Mouse (Mus musculus): ENCODE measurements around the gene Tlcd1. TPM values are rescaled to one million over a fixed set of nuclear protein-coding genes. Genes with fewer than 3 reads are reported as not detected.

Gene Tlcd1
- total RNA-seq, 2 experiments from 2014 or later: 24.4 to 27.7 TPM

GRCm38 (mm10) chr11:78146707-78147543, 29.6 kb upstream of the Tlcd1 start:
- DNase-seq (ENCODE audit: extremely low spot score in 1 of 2, low spot score in 2 of 2): no peak
- no peak for TF ChIP-seq CTCF (IDR thresholded peaks at IDR 0.05)
- no peak overlapping the region for H3K27ac ChIP-seq
- intact Hi-C loops (cut with DNase I): no loop called here
- H3K4me3 ChIP-seq: no peak overlapping the region

GRCm38 (mm10) chr11:78151161-78151560, 25.4 kb upstream of the Tlcd1 start:
- no peak overlapping the region for H3K27ac ChIP-seq
- intact Hi-C loops (cut with DNase I): loop anchor here (5.0 kb wide), 1 partner anchor 69 kb away; the partner anchor contains the start of gene Eral1
- DNase-seq (ENCODE audit: extremely low spot score in 1 of 2, low spot score in 2 of 2): no peak
- H3K4me3 ChIP-seq: no peak overlapping the region
- TF ChIP-seq CTCF (IDR thresholded peaks at IDR 0.05): peak; percentile 49

- intact Hi-C loops (cut with DNase I): loop anchor here (5.0 kb wide), 1 partner anchor 70 kb away; the partner anchor contains the start of gene Eral1
- H3K27ac ChIP-seq: peak overlapping the region; percentile 29
Observed at GRCm38 (mm10) chr11:78152299-78153231, 23.9 kb upstream of the Tlcd1 start.

DNA sequence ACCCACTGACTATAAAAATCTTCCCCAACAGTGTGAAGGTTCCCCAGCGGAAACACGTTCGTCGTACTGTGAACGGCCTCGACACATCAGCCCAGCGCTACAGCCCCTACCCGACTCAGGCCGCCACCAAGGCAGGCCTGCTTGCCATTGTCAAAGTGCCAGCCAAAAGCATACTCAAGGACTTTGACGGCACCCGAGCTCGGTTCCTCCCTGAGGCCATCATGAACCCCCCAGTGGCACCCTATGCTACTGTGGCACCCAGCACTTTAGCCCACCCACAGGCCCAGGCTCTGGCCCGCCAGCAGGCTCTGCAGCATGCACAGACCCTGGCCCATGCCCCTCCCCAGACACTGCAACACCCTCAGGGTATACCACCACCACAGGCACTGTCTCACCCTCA, 22.7 kb upstream of the Tlcd1 start:
- intact Hi-C loops (cut with DNase I): loop anchor here (5.0 kb wide), 1 partner anchor 71 kb away; the partner anchor contains the start of gene Eral1
- no peak for DNase-seq (ENCODE audit: extremely low spot score in 1 of 2, low spot score in 2 of 2)
- no peak overlapping the region for H3K4me3 ChIP-seq
- no peak for TF ChIP-seq CTCF (IDR thresholded peaks at IDR 0.05)
- peak overlapping the region; percentile 29 for H3K27ac ChIP-seq

More at GRCm38 (mm10) chr11:78152299-78153231, 23.9 kb upstream of the Tlcd1 start:
- DNase-seq (ENCODE audit: extremely low spot score in 1 of 2, low spot score in 2 of 2): peak; percentile 65 to 73
- no peak overlapping the region for H3K4me3 ChIP-seq
- TF ChIP-seq CTCF (IDR thresholded peaks at IDR 0.05): no peak

GRCm38 (mm10) chr11:78155674-78156073, 20.8 kb upstream of the Tlcd1 start:
- TF ChIP-seq CTCF (IDR thresholded peaks at IDR 0.05): no peak
- intact Hi-C loops (cut with DNase I): no loop called here
- Histone ChIP-seq H3K27ac (no peak overlapping the region), H3K4me3 (no peak overlapping the region)
- DNase-seq (ENCODE audit: extremely low spot score in 1 of 2, low spot score in 2 of 2): no peak

DNA sequence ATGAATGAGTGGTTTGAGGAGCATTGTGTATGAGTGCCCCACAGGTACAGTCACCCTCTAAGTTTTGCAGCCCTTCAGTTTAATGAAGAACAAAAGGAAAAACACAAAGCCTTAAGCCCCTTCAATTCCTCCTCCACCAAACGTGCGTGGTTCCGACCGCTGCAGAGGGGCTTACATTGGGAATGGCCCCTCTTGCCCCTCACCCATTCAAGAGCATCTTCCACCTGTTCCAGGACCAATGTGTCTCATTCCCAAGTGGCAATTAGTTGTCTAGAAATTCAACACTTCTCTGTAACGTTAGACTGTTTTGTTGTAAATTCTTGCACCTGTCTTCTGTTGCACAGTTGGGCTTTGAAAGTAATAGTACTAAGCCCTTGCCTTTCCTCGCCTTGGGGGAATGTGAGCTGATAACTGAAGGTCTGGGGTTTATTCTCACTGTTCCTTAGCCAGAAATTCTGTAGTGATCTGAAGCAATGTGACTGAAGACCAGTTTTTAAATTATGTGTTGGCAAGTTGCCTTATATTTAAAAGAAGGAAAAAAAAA, 20.3 kb upstream of the Tlcd1 start:
- intact Hi-C loops (cut with DNase I): no loop called here
- no peak for TF ChIP-seq CTCF (IDR thresholded peaks at IDR 0.05)
- DNase-seq (ENCODE audit: extremely low spot score in 1 of 2, low spot score in 2 of 2): no peak
- no peak overlapping the region for H3K4me3 ChIP-seq
- no peak overlapping the region for H3K27ac ChIP-seq

DNA sequence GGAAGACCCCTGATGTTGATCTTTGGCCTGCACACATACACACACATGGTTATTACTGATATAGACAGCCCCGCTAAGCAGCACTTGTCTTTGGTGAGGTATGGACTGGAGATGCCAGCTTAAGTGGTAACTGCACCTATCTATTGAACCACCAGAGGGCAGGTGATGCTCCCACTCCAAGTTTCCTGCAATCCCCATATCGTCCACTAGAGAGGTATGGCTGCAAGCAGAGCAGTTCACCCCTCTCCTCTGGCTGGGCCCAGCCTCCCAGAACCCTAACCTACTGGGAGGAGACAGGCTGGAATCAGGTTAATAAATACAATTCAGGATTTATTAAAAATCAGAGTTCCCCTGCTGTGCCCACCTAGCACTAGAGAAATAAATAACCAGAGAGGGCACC, 17.4 kb upstream of the Tlcd1 start:
- intact Hi-C loops (cut with DNase I): loop anchor here (2.0 kb wide), 1 partner anchor 18 kb away; the partner anchor contains the start of genes Nek8 and Tlcd1
- peak; percentile 65 to 79 for DNase-seq (ENCODE audit: extremely low spot score in 1 of 2, low spot score in 2 of 2)
- Histone ChIP-seq H3K27ac (no peak overlapping the region), H3K4me3 (no peak overlapping the region)
- TF ChIP-seq CTCF (IDR thresholded peaks at IDR 0.05): peak; percentile 99

- H3K4me3 ChIP-seq: no peak overlapping the region
- intact Hi-C loops (cut with DNase I): loop anchor here (2.0 kb wide), 1 partner anchor 17 kb away; the partner anchor contains the start of genes Nek8 and Tlcd1
- no peak for DNase-seq (ENCODE audit: extremely low spot score in 1 of 2, low spot score in 2 of 2)
- no peak overlapping the region for H3K27ac ChIP-seq
- no peak for TF ChIP-seq CTCF (IDR thresholded peaks at IDR 0.05)
Observed at GRCm38 (mm10) chr11:78159557-78159956, 17.0 kb upstream of the Tlcd1 start.

GRCm38 (mm10) chr11:78160171-78160570, 16.3 kb upstream of the Tlcd1 start:
- H3K27ac ChIP-seq: no peak overlapping the region
- DNase-seq (ENCODE audit: extremely low spot score in 1 of 2, low spot score in 2 of 2): no peak
- intact Hi-C loops (cut with DNase I): loop anchor here (5.0 kb wide), 1 partner anchor 63 kb away; no protein-coding TSS in a partner anchor
- no peak for TF ChIP-seq CTCF (IDR thresholded peaks at IDR 0.05)
- no peak overlapping the region for H3K4me3 ChIP-seq

GRCm38 (mm10) chr11:78160675-78161074, 15.8 kb upstream of the Tlcd1 start:
- DNase-seq (ENCODE audit: extremely low spot score in 1 of 2, low spot score in 2 of 2): no peak
- no peak overlapping the region for H3K4me3 ChIP-seq
- intact Hi-C loops (cut with DNase I): loop anchor here (5.0 kb wide), 1 partner anchor 63 kb away; no protein-coding TSS in a partner anchor
- no peak for TF ChIP-seq CTCF (IDR thresholded peaks at IDR 0.05)
- no peak overlapping the region for H3K27ac ChIP-seq

- intact Hi-C loops (cut with DNase I): loop anchor here (5.0 kb wide), 1 partner anchor 64 kb away; no protein-coding TSS in a partner anchor
- H3K27ac ChIP-seq: no peak overlapping the region
- TF ChIP-seq CTCF (IDR thresholded peaks at IDR 0.05): no peak
Observed at GRCm38 (mm10) chr11:78161169-78161568, 15.3 kb upstream of the Tlcd1 start.

More at GRCm38 (mm10) chr11:78161169-78161568, 15.3 kb upstream of the Tlcd1 start:
- DNase-seq (ENCODE audit: extremely low spot score in 1 of 2, low spot score in 2 of 2): no peak
- no peak overlapping the region for H3K4me3 ChIP-seq
